Mouse (Mus musculus) embryonic stem cell, embryonic (primary cell): ENCODE results near the gene Kctd5.

Experiments used
- CTCF ChIA-PET, 4 experiments: fragments of 300-600 bp in 2 of 4; fragments of 350-600 bp in 2 of 4; sonication (Branson Sonifier 250); formaldehyde crosslinking; loops; one replicate each; lab custom pipeline; 2022; ENCODE audit warnings: inconsistent platforms in 2 of 4; lab: Charles Lee
- POLR2A ChIA-PET, 4 experiments: fragments of 300-600 bp in 2 of 4; fragments of 350-600 bp in 2 of 4; sonication (Branson Sonifier 250); formaldehyde crosslinking; loops; one replicate each; lab custom pipeline; 2022; ENCODE audit warnings: antibody characterized with exemption in 4 of 4, inconsistent platforms in 1 of 4; lab: Charles Lee

The Kctd5 gene

DNA sequence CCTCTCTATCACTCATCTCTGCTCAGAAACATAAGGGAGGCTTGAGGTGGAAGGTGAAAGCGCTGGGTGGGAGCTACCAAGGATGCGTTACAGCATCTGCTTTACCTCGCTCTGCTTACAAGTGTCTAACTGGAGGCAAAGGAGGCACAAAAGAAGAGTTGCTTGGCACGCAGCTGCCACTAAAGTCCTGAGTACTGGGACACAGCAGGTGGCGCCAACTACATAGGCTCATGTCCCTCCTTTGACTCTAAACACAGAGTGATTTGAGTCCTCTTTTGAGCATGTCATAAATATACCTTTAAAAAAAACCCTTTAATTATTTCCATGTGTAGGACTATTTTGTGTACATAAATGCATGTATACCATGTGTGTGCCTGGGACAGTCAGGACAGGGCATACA is 63.7 kb downstream of the Kctd5 start:
- CTCF ChIA-PET: interaction anchor here (0.7 to 2.1 kb wide), 8 partner anchors 16 to 234 kb away, joined by 3 to 7 read pairs (median 4); no protein-coding TSS in a partner anchor
- POLR2A ChIA-PET: interaction anchor here in 2 of 4 experiments (0.6 to 2.1 kb wide), 6 partner anchors 12 to 518 kb away, joined by 3 to 11 read pairs (median 4); partner anchors contain the start of genes Ccnf (in 1 of the 2) and Traf7 (in 1 of the 2)

DNA sequence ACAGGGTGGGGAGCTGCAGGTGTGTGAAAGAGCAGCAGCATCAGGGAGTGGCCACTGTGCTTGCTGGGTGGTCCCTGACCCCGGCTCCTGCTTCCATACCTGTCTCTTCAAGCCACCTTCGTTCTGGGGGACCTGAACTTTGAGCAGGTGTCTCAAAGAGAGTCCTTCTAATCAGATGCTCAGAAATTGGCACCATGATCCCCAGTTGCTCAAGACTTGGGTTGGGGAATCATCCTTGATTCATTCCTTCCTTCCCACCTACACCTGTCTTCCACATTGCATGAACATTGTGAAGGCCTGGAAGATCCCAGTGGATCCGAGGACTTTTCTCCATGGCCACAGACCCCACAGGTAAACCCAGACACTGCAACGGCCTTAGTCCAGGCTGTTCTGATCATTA is 65.2 kb downstream of the Kctd5 start:
- ChIA-PET POLR2A (interaction anchor here in 2 of 4 experiments (1.1 to 2.7 kb wide), 3 partner anchors 14 to 144 kb away, joined by 3 to 15 read pairs (median 11); no protein-coding TSS in a partner anchor), CTCF (interaction anchor here in 3 of 4 experiments (0.5 to 2.1 kb wide), 7 partner anchors 9 to 285 kb away, joined by 3 to 7 read pairs (median 3); no protein-coding TSS in a partner anchor)

DNA sequence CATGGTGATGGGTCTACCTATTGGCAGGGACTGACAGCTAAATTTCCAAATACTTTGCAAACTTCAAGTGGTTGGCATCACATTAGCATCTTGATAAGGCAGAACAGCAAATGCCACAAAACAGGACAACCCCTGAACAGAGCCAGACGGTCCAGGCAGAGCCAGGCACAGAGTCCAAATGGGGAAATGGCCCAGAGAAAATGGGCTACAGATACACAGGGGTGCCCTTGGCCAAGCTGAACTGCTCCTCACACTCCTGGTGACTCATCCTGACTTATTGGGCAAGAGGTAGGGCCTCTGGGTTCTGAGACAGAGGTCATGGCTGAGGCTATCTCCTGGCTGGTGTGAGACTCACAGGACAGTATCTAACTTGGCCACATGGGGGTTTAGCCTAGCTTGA is 65.9 kb downstream of the Kctd5 start:
- CTCF ChIA-PET: interaction anchor here (0.6 to 2.7 kb wide), 7 partner anchors 10 to 47 kb away, joined by 3 to 10 read pairs (median 3); no protein-coding TSS in a partner anchor

DNA sequence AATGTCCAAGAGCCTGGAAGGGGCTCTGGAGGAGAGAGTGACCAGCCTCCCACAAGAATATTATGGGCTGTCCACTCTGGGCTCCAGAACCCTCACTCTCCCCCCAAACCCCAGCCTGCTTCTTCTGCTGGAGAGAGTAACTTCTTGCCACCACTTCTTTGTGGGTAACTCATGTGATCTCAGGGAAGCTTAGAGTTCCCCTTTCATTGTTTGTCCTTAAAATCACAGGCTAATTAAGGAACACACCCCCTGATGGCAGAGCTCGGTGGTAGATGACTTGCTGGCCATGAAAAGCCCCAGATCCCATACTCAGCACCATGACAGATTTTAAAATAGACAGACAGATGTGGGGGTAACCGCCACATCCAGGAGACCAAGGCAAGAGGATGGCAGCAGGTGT is 66.4 kb downstream of the Kctd5 start:
- ChIA-PET POLR2A (interaction anchor here in 3 of 4 experiments (0.6 to 2.7 kb wide), 8 partner anchors 8 to 152 kb away, joined by 3 to 15 read pairs (median 4); no protein-coding TSS in a partner anchor), CTCF (interaction anchor here (0.6 to 2.7 kb wide), 8 partner anchors 8 to 336 kb away, joined by 3 to 10 read pairs (median 4); no protein-coding TSS in a partner anchor)

More for the DNA sequence above, 65.9 kb downstream of the Kctd5 start:
- POLR2A ChIA-PET: interaction anchor here in 3 of 4 experiments (0.6 to 2.7 kb wide), 5 partner anchors 14 to 152 kb away, joined by 3 to 15 read pairs (median 4); no protein-coding TSS in a partner anchor

DNA sequence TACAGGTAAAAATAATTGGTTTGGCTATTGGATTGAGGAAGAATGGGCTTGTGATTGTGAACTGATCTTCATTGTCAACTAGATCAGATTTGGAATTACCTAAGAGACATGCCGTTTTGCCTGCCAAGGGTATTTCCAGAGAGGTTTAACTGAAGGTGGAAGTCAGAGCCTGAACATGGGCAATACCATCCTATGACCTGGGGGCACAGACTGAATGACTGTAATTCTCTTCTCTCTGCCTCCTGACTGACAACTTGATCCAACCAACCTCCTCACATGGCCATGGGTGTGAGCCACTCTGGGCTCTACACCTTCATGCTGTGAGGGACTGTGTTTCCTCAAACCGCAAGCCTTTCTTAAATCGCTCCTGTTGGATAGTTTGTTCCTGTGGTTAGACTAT is 68.2 kb downstream of the Kctd5 start:
- ChIA-PET CTCF (interaction anchor here in 2 of 4 experiments (0.9 to 2.7 kb wide), 3 partner anchors 8 to 36 kb away, joined by 3 to 10 read pairs (median 3); no protein-coding TSS in a partner anchor), POLR2A (interaction anchor here in 2 of 4 experiments (1.2 to 2.9 kb wide), 2 partner anchors 10 to 17 kb away, joined by 3 to 10 read pairs; no protein-coding TSS in a partner anchor)

DNA sequence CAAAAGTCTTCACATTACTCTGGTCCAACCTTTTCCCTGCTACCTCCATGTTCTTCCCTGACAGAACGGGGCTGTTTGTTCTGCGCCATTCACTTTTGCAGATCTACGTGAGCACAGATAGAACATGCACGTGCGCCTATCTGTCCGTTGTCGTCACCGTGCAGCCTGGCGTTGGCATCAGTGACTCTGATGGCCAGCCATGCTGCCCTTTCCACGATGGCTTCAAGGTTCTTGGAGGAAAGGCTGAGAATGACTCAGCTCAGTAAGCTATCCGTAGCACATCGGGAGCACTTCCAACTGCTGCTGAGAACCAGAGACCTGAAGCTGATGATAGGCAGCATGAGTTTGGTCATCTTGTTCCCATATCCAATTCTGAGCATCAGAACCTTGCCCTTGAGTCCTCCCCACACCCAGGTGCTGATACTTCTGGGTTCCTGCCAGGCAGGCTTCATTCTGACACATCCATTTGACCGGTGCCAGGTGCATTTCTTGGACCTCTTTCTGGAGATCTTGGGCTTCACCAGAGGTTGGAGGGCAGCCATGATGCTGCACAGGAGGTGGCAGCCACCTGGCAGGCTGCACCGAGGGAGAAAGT is 69.1 kb downstream of the Kctd5 start:
- POLR2A ChIA-PET: interaction anchor here in 2 of 4 experiments (1.0 to 2.9 kb wide), 4 partner anchors 11 to 18 kb away, joined by 3 to 10 read pairs (median 4); no protein-coding TSS in a partner anchor
- CTCF ChIA-PET: interaction anchor here in 2 of 4 experiments (0.9 to 1.8 kb wide), 2 partner anchors 35 kb away, joined by 5 to 6 read pairs; no protein-coding TSS in a partner anchor

DNA sequence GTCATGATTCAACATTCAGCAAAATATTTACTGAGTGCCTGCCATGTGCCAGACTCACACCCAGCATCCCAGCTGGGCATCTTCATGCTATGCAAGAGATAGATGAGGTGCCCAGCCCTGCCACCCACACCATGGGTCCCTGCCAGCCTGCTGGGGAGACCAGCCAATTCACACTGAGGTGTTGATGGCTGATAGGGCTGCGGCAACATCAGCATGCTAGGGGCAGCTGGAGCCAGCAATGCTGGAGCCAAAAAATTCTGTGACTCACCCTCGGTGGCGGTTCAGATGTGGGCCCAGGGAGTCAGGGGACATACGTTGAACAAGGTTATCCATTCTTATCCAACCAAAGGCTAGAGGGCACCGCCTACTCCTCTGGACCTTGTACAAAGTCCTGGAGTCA is 72.9 kb downstream of the Kctd5 start:
- ChIA-PET CTCF (interaction anchor here in 2 of 4 experiments (0.8 to 1.6 kb wide), 2 partner anchors 10 to 157 kb away, joined by 6 to 9 read pairs; partner anchors contain the start of genes Prss32 (in 1 of the 2) and Prss41 (in 1 of the 2)), POLR2A (interaction anchor here in 1 of 4 experiments (2.0 kb wide), 1 partner anchor 15 kb away, joined by 5 read pairs; no protein-coding TSS in a partner anchor)

DNA sequence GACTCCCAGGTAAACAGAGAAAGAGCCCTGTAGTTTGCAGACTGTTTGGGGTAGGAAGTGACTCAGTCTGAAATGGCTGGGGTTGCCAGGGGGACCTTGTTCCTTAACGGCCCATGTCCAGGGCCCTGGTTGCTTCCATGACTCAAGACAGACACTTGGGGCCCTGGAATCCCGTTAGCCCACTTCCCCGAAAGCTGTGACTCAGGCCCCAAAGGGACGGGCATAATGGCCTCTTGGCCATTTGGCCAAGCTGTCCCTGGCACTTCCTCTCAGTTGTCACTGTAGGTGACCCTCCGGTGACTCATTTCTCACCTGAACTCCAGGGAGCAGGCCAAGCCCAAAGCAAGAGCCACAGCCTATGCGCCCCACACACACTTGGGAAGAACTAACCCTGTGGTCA is 74.9 kb downstream of the Kctd5 start:
- CTCF ChIA-PET: no interaction called here
- POLR2A ChIA-PET: interaction anchor here in 1 of 4 experiments (0.5 kb wide), 1 partner anchor 26 kb away, joined by 4 read pairs; no protein-coding TSS in a partner anchor

DNA sequence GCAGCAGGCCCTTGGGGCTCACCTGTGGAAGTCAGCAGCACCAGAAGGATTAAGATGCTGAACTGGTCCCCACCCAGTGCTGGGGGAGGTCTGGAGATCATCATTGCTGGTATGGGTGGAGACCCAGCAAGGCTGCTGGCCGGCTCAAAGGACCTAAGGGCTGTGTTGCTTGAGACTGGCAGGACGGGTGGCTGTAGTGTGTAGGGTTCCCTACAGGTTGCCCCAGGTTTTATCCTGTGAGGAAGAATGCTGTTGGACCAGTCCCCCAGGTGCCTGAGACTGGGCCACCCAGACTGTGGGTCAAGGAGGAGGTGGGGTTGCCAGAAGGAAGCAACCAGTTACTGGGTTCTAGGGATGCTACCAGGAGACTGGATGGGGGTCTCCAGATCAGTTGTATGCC is 75.4 kb downstream of the Kctd5 start, which contains the start of gene Prss22:
Gene Prss22 (minus strand): TSS at position 200 of the 400 bp plus-strand sequence.
- ChIA-PET POLR2A (no interaction called here), CTCF (interaction anchor here in 1 of 4 experiments (1.0 to 1.1 kb wide), 2 partner anchors 29 to 154 kb away, joined by 5 to 6 read pairs; partner anchors contain the start of genes Prss32 and Prss41)
